Mouse (Mus musculus): ENCODE data around the gene Rnf31. TPM values are rescaled to one million over a fixed set of nuclear protein-coding genes. Genes with fewer than 3 reads are reported as not detected.

The Rnf31 gene
- 16.9 and 22.5 TPM in 2 replicates for polyA plus RNA-seq (2015; fragmentation: Nextera tagmentation; extraction: Ambion mirVana)

DNA sequence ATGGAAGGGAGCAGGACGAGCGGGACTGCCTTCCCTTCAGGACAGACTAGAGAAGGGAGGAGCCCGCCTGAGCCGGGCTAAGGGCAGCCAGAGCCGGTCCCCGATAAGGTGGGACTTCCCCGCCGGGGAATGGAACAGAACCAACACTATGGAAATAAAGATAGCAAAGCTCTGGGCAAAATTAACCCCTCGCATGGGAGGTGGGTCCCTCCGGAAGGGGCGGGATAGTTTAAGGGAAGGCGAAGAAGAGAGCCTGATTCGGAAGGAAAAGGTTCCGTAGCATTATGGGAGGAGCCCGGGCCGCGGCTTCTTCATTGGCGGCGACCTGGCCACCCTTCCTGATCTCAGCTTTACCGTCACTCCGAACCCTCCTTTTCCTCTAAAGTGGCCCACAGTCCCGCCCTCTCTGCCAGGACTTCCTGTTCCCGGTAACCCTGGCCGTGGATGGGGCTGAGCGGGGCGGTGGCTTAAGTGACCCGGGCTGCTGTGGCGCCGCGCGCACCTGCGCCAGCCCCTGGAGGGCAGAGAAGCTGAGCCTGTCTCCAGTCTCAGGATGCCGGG is at the start of gene Rnf31:
Rnf31 (plus strand) TSS at position 378 of the 561 bp plus-strand sequence.
- Histone ChIP-seq H3K27ac (ENCODE audit: low read length) (peak within 1 kb of the TSS; percentile 96), H3K4me3 (replicated peaks; ENCODE audit: low read length) (peak within 1 kb of the TSS; percentile 95), H3K36me3 (ENCODE audit: control insufficient read depth, insufficient read depth) (peaks cover 14% of the 10 kb centered on the region), H3K9ac (replicated peaks; ENCODE audit: low read depth, low read length) (peak within 1 kb of the TSS; percentile 90), H3K9me3 (ENCODE audit: control insufficient read depth, low read length) (no peaks in the 10 kb centered on the region), H3K4me2 (ENCODE audit: low read length) (peak within 1 kb of the TSS; percentile 91), H3K4me1 (replicated peaks; ENCODE audit: control insufficient read depth, insufficient read depth, low read length) (peaks cover 27% of the 10 kb centered on the region), H3K27me3 (replicated peaks; ENCODE audit: control insufficient read depth, insufficient read depth, low read length) (no peaks in the 10 kb centered on the region)
- peak; percentile 90 for ATAC-seq
- 0% methylated on average over 33 of the region's 33 CpGs for WGBS

DNA sequence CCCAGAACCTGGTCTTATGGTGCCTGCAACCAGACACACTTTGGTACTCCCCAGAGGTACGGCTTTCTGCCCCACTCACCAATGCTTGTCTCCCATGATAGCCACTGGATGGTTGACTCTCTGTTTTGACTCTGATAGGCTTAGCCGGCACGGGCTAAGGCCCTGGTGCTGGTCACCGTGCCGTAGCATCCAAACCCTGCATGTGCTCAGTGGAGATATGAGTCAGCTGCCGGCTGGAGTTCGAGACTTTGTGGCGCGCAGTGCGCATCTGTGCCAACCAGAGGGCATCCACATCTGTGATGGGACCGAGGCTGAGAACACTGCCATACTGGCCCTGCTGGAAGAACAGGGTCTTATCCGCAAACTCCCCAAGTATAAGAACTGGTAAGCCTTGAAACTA is 49.2 kb upstream of the Rnf31 start:
- Histone ChIP-seq H3K4me1 (replicated peaks; ENCODE audit: control insufficient read depth, insufficient read depth, low read length) (peaks cover 26% of the 10 kb centered on the region), H3K9me3 (ENCODE audit: control insufficient read depth, low read length) (no peaks in the 10 kb centered on the region), H3K4me2 (ENCODE audit: low read length) (no peak overlapping the region), H3K27ac (ENCODE audit: low read length) (no peak overlapping the region), H3K4me3 (replicated peaks; ENCODE audit: low read length) (no peak overlapping the region), H3K9ac (replicated peaks; ENCODE audit: low read depth, low read length) (no peak overlapping the region), H3K36me3 (ENCODE audit: control insufficient read depth, insufficient read depth) (no peaks in the 10 kb centered on the region), H3K27me3 (replicated peaks; ENCODE audit: control insufficient read depth, insufficient read depth, low read length) (no peaks in the 10 kb centered on the region)
- 97% methylated on average over 12 of the region's 12 CpGs for WGBS
- no peak for ATAC-seq

DNA sequence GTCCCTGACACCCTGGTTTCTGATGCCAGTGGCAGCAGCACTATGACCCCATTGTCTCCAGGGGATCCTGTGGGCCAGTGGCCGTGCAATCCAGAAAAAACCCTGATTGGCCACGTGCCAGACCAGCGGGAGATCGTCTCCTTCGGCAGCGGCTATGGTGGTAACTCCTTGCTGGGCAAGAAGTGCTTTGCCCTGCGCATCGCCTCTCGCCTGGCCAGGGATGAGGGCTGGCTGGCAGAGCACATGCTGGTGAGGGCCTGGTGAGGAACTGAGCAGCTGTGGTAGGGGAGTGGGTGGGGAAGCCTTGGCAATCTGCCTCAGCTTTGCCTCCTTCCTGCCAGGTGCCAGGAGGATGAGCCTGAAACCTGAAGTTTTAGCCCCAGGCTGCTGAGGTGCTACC is 47.2 kb upstream of the Rnf31 start:
- Histone ChIP-seq H3K4me2 (ENCODE audit: low read length) (no peak overlapping the region), H3K9me3 (ENCODE audit: control insufficient read depth, low read length) (no peaks in the 10 kb centered on the region), H3K27me3 (replicated peaks; ENCODE audit: control insufficient read depth, insufficient read depth, low read length) (no peaks in the 10 kb centered on the region), H3K27ac (ENCODE audit: low read length) (no peak overlapping the region), H3K9ac (replicated peaks; ENCODE audit: low read depth, low read length) (peak overlapping the region; percentile 23; the same call in 1 of the 2 replicates), H3K36me3 (ENCODE audit: control insufficient read depth, insufficient read depth) (peaks cover 2% of the 10 kb centered on the region; the same call in 1 of the 2 replicates), H3K4me1 (replicated peaks; ENCODE audit: control insufficient read depth, insufficient read depth, low read length) (peaks cover 26% of the 10 kb centered on the region), H3K4me3 (replicated peaks; ENCODE audit: low read length) (no peak overlapping the region)
- WGBS: 47% methylated on average over 9 of the region's 9 CpGs
- no peak for ATAC-seq

DNA sequence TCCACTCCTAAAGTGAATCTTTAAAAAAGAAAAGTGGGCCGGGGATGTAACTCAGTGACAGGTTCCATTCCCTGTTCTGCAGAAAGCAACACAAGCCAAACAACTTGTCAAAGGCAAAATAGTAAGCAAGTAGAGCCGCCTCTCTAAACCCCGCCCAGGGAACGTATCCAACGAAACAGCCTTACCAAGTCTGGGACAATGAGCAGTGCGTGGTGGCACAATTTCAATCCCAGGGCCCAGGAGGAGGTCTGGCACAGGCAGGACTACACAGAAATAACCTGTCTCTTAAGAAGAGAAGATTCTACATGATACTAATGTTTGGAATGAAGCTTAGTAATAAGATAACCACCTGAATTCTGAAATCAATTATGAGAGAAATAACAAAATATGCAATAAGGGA is 41.3 kb upstream of the Rnf31 start:
- ATAC-seq: no peak
- Histone ChIP-seq H3K36me3 (ENCODE audit: control insufficient read depth, insufficient read depth) (peaks cover 2% of the 10 kb centered on the region; the same call in 1 of the 2 replicates), H3K27ac (ENCODE audit: low read length) (no peak overlapping the region), H3K4me3 (replicated peaks; ENCODE audit: low read length) (no peak overlapping the region), H3K9ac (replicated peaks; ENCODE audit: low read depth, low read length) (no peak overlapping the region), H3K9me3 (ENCODE audit: control insufficient read depth, low read length) (no peaks in the 10 kb centered on the region), H3K4me2 (ENCODE audit: low read length) (no peak overlapping the region), H3K4me1 (replicated peaks; ENCODE audit: control insufficient read depth, insufficient read depth, low read length) (no peaks in the 10 kb centered on the region), H3K27me3 (replicated peaks; ENCODE audit: control insufficient read depth, insufficient read depth, low read length) (no peaks in the 10 kb centered on the region)
- WGBS: 73% methylated on average over 6 of the region's 6 CpGs

DNA sequence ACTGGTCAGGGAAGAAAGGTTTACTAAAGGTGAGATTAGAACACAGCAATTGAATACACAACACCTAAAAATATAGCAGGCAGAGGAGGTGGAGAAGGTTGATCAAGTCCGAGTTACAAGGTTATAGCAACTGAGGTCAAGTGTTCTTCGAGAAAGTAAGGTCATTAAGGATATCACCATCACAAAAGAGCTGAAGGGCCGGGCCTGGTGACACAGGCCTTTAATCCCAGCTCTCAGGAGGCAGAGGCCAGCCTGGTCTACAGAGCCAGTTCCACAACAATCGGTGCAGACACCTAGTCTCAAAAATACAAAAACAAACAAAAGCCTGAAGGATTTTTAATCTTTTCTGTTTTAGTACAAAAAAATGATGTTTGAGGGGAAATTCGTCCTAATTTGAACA is 40.2 kb upstream of the Rnf31 start:
- H3K4me1 ChIP-seq (replicated peaks; ENCODE audit: control insufficient read depth, insufficient read depth, low read length): no peaks in the 10 kb centered on the region
- no peak overlapping the region for H3K27ac ChIP-seq (ENCODE audit: low read length)
- peaks cover 2% of the 10 kb centered on the region; the same call in 1 of the 2 replicates for H3K36me3 ChIP-seq (ENCODE audit: control insufficient read depth, insufficient read depth)
- H3K27me3 ChIP-seq (replicated peaks; ENCODE audit: control insufficient read depth, insufficient read depth, low read length): no peaks in the 10 kb centered on the region
- WGBS: 73% methylated on average over 5 of the region's 5 CpGs
- H3K4me3 ChIP-seq (replicated peaks; ENCODE audit: low read length): no peak overlapping the region
- no peak overlapping the region for H3K9ac ChIP-seq (replicated peaks; ENCODE audit: low read depth, low read length)
- H3K4me2 ChIP-seq (ENCODE audit: low read length): no peak overlapping the region
- no peak for ATAC-seq
- no peaks in the 10 kb centered on the region for H3K9me3 ChIP-seq (ENCODE audit: control insufficient read depth, low read length)

DNA sequence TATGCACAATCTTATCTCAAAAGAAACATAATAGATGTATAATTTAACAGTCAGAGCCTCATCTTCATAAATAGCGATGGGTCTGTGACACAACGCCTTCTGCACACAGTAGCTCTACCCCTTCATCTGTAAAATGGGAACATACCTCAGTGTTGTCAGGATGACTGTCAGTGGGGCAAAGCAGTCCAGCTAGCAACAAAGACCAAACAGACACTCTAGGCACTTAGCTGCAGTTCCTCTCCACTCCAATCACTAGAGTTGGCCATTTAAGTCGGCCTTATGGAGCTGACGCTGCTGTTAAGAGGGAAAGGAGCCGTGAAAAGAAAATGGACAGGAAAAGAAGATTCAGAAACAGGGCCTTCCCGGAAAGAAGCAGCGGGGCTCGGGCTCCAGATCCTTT is 39.7 kb upstream of the Rnf31 start:
- Histone ChIP-seq H3K9me3 (ENCODE audit: control insufficient read depth, low read length) (no peaks in the 10 kb centered on the region), H3K4me2 (ENCODE audit: low read length) (no peak overlapping the region), H3K27ac (ENCODE audit: low read length) (no peak overlapping the region), H3K4me1 (replicated peaks; ENCODE audit: control insufficient read depth, insufficient read depth, low read length) (no peaks in the 10 kb centered on the region), H3K27me3 (replicated peaks; ENCODE audit: control insufficient read depth, insufficient read depth, low read length) (no peaks in the 10 kb centered on the region), H3K4me3 (replicated peaks; ENCODE audit: low read length) (no peak overlapping the region), H3K9ac (replicated peaks; ENCODE audit: low read depth, low read length) (no peak overlapping the region), H3K36me3 (ENCODE audit: control insufficient read depth, insufficient read depth) (peaks cover 2% of the 10 kb centered on the region; the same call in 1 of the 2 replicates)
- ATAC-seq: no peak
- 92% methylated on average over 8 of the region's 8 CpGs for WGBS

DNA sequence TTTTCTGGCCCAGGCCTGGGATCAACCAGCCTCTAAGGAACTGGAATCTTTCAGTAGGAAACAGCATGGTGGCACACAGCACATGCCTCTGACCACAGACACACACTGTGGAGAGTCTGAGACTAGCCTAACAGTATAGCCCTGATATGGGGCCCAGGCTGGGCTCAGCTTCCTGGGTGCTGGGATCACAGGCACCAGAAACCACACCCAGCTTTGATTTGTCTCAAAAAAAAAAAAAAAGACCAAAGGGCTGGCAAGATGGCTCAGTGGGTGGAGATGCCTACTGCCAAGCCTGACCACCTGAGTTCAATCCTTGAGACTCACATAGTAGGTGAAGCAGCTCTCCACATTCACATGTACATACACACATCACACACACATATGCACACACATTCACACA is 36.9 kb upstream of the Rnf31 start:
- Histone ChIP-seq H3K4me1 (replicated peaks; ENCODE audit: control insufficient read depth, insufficient read depth, low read length) (0 out of 2 replicates have a peak, but pooled peaks cover 2% of the 10 kb centered on the region), H3K4me3 (replicated peaks; ENCODE audit: low read length) (no peak overlapping the region), H3K27ac (ENCODE audit: low read length) (no peak overlapping the region), H3K36me3 (ENCODE audit: control insufficient read depth, insufficient read depth) (no peaks in the 10 kb centered on the region), H3K27me3 (replicated peaks; ENCODE audit: control insufficient read depth, insufficient read depth, low read length) (no peaks in the 10 kb centered on the region), H3K4me2 (ENCODE audit: low read length) (no peak overlapping the region), H3K9ac (replicated peaks; ENCODE audit: low read depth, low read length) (no peak overlapping the region), H3K9me3 (ENCODE audit: control insufficient read depth, low read length) (no peaks in the 10 kb centered on the region)
- ATAC-seq: no peak

DNA sequence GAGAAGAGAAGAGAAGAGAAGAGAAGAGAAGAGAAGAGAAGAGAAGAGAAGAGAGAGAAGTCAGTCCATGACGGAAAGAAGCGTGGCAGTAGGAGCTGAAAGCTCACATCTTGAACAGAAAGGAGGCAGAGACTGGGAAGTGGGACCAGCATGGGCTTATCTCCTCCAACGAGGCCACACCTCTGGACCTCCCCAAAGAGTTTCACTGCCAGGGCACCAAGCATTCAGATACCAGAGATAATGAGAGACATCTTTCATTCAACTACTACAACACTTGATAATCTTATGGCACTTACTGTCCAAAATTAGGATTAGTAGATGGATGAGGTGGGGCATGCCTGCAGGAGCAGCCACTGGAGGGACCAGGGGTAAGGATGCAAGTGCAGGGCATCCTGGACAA is 35.7 kb upstream of the Rnf31 start:
- no peaks in the 10 kb centered on the region for H3K9me3 ChIP-seq (ENCODE audit: control insufficient read depth, low read length)
- no peak for ATAC-seq
- no peaks in the 10 kb centered on the region for H3K27me3 ChIP-seq (replicated peaks; ENCODE audit: control insufficient read depth, insufficient read depth, low read length)
- 0 out of 2 replicates have a peak, but pooled peaks cover 2% of the 10 kb centered on the region for H3K4me1 ChIP-seq (replicated peaks; ENCODE audit: control insufficient read depth, insufficient read depth, low read length)
- no peak overlapping the region for H3K27ac ChIP-seq (ENCODE audit: low read length)
- WGBS: 80% methylated on average over 3 of the region's 3 CpGs
- H3K9ac ChIP-seq (replicated peaks; ENCODE audit: low read depth, low read length): no peak overlapping the region
- H3K4me3 ChIP-seq (replicated peaks; ENCODE audit: low read length): no peak overlapping the region
- H3K36me3 ChIP-seq (ENCODE audit: control insufficient read depth, insufficient read depth): no peaks in the 10 kb centered on the region
- H3K4me2 ChIP-seq (ENCODE audit: low read length): no peak overlapping the region

DNA sequence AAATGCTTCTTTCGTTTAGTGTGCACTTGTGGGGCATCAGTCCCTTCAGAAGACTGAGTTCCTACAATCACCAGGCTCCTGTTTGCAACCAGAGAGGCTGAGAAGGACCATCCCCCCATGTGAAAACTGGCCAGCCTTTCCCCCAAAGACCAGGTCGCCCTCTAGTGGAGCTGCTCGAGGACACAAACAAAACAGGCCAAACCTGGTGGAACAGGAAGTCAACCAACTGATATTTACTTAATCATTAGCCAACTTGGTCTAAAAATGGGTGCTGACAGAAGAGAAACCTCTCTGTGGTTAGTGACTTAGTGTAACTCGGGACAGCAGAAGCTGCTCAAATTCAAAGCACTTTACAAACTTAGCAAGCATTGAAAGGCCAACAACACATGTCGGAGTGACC is 34.5 kb upstream of the Rnf31 start:
- Histone ChIP-seq H3K9ac (replicated peaks; ENCODE audit: low read depth, low read length) (no peak overlapping the region), H3K4me2 (ENCODE audit: low read length) (no peak overlapping the region), H3K36me3 (ENCODE audit: control insufficient read depth, insufficient read depth) (no peaks in the 10 kb centered on the region), H3K27ac (ENCODE audit: low read length) (no peak overlapping the region), H3K9me3 (ENCODE audit: control insufficient read depth, low read length) (no peaks in the 10 kb centered on the region), H3K4me3 (replicated peaks; ENCODE audit: low read length) (no peak overlapping the region), H3K4me1 (replicated peaks; ENCODE audit: control insufficient read depth, insufficient read depth, low read length) (peaks cover 13% of the 10 kb centered on the region), H3K27me3 (replicated peaks; ENCODE audit: control insufficient read depth, insufficient read depth, low read length) (no peaks in the 10 kb centered on the region)
- ATAC-seq: no peak
- WGBS: 28% methylated on average over 5 of the region's 5 CpGs

DNA sequence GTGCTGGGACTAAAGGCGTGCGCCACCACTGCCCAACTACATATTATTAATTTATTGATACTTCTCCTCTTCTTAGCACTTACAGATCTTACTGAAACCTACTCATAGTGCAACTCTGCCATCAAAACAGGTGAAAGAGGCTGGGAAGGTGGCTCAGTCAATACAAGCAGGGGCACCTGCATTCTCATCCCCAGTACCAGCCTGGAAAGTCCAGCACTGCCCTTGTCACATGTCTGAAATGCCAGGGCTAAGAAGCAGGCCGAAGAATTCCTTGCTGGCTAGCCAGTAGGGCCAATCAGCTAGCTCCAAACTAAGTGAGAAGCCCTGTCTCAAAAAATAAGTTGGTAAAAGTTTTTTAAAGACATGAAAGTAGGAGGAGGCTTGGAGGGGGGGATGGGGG is 33.9 kb upstream of the Rnf31 start:
- Histone ChIP-seq H3K4me2 (ENCODE audit: low read length) (no peak overlapping the region), H3K4me1 (replicated peaks; ENCODE audit: control insufficient read depth, insufficient read depth, low read length) (peaks cover 15% of the 10 kb centered on the region), H3K27ac (ENCODE audit: low read length) (no peak overlapping the region), H3K4me3 (replicated peaks; ENCODE audit: low read length) (no peak overlapping the region), H3K9ac (replicated peaks; ENCODE audit: low read depth, low read length) (no peak overlapping the region), H3K36me3 (ENCODE audit: control insufficient read depth, insufficient read depth) (no peaks in the 10 kb centered on the region), H3K27me3 (replicated peaks; ENCODE audit: control insufficient read depth, insufficient read depth, low read length) (no peaks in the 10 kb centered on the region), H3K9me3 (ENCODE audit: control insufficient read depth, low read length) (no peaks in the 10 kb centered on the region)
- 90% methylated on average over 3 of the region's 3 CpGs for WGBS
- ATAC-seq: no peak
